Mouse (Mus musculus) CH12.LX (cell line): ENCODE results near the gene 2010300C02Rik.

ENCODE experiments used
- CTCF ChIP-seq, 2 experiments: IDR thresholded peaks in 1 of 2; conservative IDR thresholded peaks in 1 of 2; 2 replicates each; pipeline ENCODE4 v1.5.1; 2011 to 2012; ENCODE audit warnings: low read depth in 2 of 2, low read length in 2 of 2, improper control_type of control experiment in 1 of 2, inconsistent platforms in 1 of 2, mild to moderate bottlenecking in 1 of 2, moderate library complexity in 1 of 2
- KAT2A ChIP-seq: IDR thresholded peaks from 2 replicates; pipeline ENCODE4 v1.6.1; 2012; ENCODE audit warnings: low read length, improper control_type of control experiment, inconsistent platforms; ENCODE audit not compliant: insufficient replicate concordance
- MAX ChIP-seq: IDR thresholded peaks from 2 replicates; pipeline ENCODE4 v1.6.1; 2011; ENCODE audit warnings: low read length, improper control_type of control experiment
- MYC ChIP-seq: IDR thresholded peaks from 2 replicates; pipeline ENCODE4 v1.6.1; 2011; ENCODE audit warnings: low read depth, mild to moderate bottlenecking, improper control_type of control experiment, low read length
- NRF1 ChIP-seq: IDR thresholded peaks from 2 replicates; pipeline ENCODE4 v1.6.1; 2014; ENCODE audit warnings: low read depth, mild to moderate bottlenecking, inconsistent platforms, low read length, improper control_type of control experiment, moderate library complexity
- POLR2A ChIP-seq: IDR thresholded peaks from 2 replicates; pipeline ENCODE4 v1.6.1; 2011; ENCODE audit warnings: low read depth, mild to moderate bottlenecking, improper control_type of control experiment, low read length
- RCOR1 ChIP-seq: conservative IDR thresholded peaks from 2 replicates; pipeline ENCODE4 v1.6.1; 2012; ENCODE audit warnings: low read depth, mild to moderate bottlenecking, inconsistent platforms, low read length, improper control_type of control experiment
- TCF12 ChIP-seq: IDR thresholded peaks from 2 replicates; pipeline ENCODE4 v1.6.1; 2014; ENCODE audit warnings: low read depth, mild to moderate bottlenecking, inconsistent platforms, low read length, improper control_type of control experiment
- USF1 ChIP-seq: IDR thresholded peaks from 2 replicates; pipeline ENCODE4 v1.6.1; 2014; ENCODE audit warnings: low read depth, mild to moderate bottlenecking, inconsistent platforms, low read length, improper control_type of control experiment
- USF2 ChIP-seq: conservative IDR thresholded peaks from 2 replicates; pipeline ENCODE4 v1.6.1; 2011; ENCODE audit warnings: low read depth, low read length, improper control_type of control experiment
- ZNF384 ChIP-seq: IDR thresholded peaks from 2 replicates; pipeline ENCODE4 v1.6.1; 2012; ENCODE audit warnings: low read depth, low read length, improper control_type of control experiment, inconsistent platforms

DNA sequence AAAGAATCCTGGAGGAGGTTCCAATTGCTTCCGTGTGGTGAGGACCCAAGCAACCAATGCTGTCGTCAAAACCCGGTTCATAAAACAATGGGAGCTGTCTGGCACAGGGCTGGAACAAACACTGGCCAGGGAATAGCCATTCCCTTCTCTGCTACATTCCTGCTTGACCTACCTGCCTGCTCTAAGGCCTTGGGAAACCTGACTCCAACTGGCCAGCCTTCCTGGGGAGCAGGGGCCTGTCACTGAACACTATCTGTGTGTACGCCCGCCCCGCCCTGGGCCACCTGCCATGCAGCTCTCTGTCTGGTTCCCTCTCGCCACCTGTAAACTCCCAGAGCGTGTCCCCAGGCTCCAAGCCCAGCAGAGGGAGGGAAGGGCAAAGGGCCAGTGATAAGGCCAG lies 25.5 kb downstream of the 2010300C02Rik start:
- TF ChIP-seq CTCF (conservative IDR thresholded peaks at IDR 0.05 in 1 of 2, IDR thresholded peaks at IDR 0.05 in 1 of 2; ENCODE audit: low read depth in 2 of 2, low read length in 2 of 2) (no peak), POLR2A (no peak), ZNF384 (no peak), USF2 (no peak), USF1 (no peak), NRF1 (no peak), MAX (no peak), MYC (no peak), RCOR1 (no peak), KAT2A (no peak), TCF12 (no peak)
